Mouse (Mus musculus): ENCODE data around the gene Hist1h2ad.
"Not testable (repeated sequence)": the region's sequence is repeated elsewhere in the genome, so short reads cannot be mapped to it uniquely, and the experiment has no call there.

Hist1h2ad gene

GRCm38 (mm10) chr13:23570261-23571021 is 3.7 kb upstream of the Hist1h2ad start:
- DNase-seq: peak; percentile 60

- peak; percentile 89 for DNase-seq
These were observed 3.1 kb upstream of the Hist1h2ad start, which contains the start of the genes Hist1h2ae and Hist1h2bg for GRCm38 (mm10) chr13:23571022-23571503. TSS of gene Hist1h2ae (minus strand) at chr13:23571220. TSS of gene Hist1h2bg (plus strand) at chr13:23571396.

- DNase-seq: peak; percentile 56
These were observed 2.5 kb upstream of the Hist1h2ad start for GRCm38 (mm10) chr13:23571504-23572217.

- DNase-seq: peak; percentile 47
These were observed 1.8 kb upstream of the Hist1h2ad start for GRCm38 (mm10) chr13:23572218-23573033.

- DNase-seq: peak; percentile 47
These were observed 915 bp upstream of the Hist1h2ad start for GRCm38 (mm10) chr13:23573034-23573897.

GRCm38 (mm10) chr13:23574546-23575170 is 477 bp downstream of the Hist1h2ad start:
- not testable (repeated sequence) for DNase-seq

- peak; percentile 89 for DNase-seq
These were observed 1.2 kb downstream of the Hist1h2ad start, which contains the start of gene Hist1h3d for GRCm38 (mm10) chr13:23575271-23575851. TSS of gene Hist1h3d (plus strand) at chr13:23575763.

GRCm38 (mm10) chr13:23575864-23576313 is 1.7 kb downstream of the Hist1h2ad start:
- DNase-seq: peak; percentile 39

GRCm38 (mm10) chr13:23576351-23576881 is 2.2 kb downstream of the Hist1h2ad start:
- peak; percentile 58 for DNase-seq

- DNase-seq: peak; percentile 42
These were observed 2.9 kb downstream of the Hist1h2ad start for GRCm38 (mm10) chr13:23576906-23577639.

GRCm38 (mm10) chr13:23577835-23578234 is 3.7 kb downstream of the Hist1h2ad start:
- DNase-seq: no peak

- peak; percentile 96 for DNase-seq
These were observed 7.4 kb downstream of the Hist1h2ad start, which contains the start of gene Hist1h4d for GRCm38 (mm10) chr13:23581408-23582218. TSS of gene Hist1h4d (plus strand) at chr13:23581598.

- DNase-seq: peak; percentile 46
These were observed 8.3 kb downstream of the Hist1h2ad start for GRCm38 (mm10) chr13:23582219-23583056.

GRCm38 (mm10) chr13:23583387-23584068 is 9.3 kb downstream of the Hist1h2ad start:
- no peak for DNase-seq

GRCm38 (mm10) chr13:23584331-23584730 is 10.2 kb downstream of the Hist1h2ad start:
- DNase-seq: peak; percentile 47

- DNase-seq: peak; percentile 87
These were observed 10.9 kb downstream of the Hist1h2ad start for GRCm38 (mm10) chr13:23585029-23585441.
